Mouse (Mus musculus) kidney, adult 9 months (tissue): Measurements from ENCODE around the gene Rnf213.
A peak's percentile ranks its signal among the peaks of the same experiment; 100 is the strongest.
"Not testable (repeated sequence)": the region's sequence is repeated elsewhere in the genome, so short reads cannot be mapped to it uniquely, and the experiment has no call there.

Experiments used
- DNase-seq: peaks from one replicate; pipeline ENCODE4 v3.0.0; 2022

The Rnf213 gene

GRCm38 (mm10) chr11:119392800-119393482, at the start of gene Rnf213:
Rnf213 (plus strand) TSS chr11:119393100.
- peak; percentile 79 for DNase-seq

DNA sequence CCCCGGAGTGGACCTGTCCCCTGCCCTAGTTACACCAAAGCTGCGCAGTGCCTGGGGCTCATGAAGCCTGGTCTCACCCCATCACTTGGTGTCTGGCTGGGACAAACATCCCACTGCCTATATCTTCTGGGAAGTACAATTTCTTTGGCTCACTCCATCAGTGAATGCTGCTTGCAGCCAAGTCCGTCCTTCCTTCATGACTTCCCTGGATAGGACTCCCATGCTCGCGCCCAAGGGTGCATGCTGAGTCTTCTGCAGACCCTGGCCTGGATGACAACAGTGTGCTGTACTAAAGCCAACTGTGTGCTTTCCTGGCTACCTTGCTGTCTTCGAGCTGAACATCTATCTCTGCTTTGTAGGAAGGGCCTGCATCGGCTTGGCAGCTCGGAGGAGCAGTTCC, 48.7 kb upstream of the Rnf213 start:
- DNase-seq = no peak

DNA sequence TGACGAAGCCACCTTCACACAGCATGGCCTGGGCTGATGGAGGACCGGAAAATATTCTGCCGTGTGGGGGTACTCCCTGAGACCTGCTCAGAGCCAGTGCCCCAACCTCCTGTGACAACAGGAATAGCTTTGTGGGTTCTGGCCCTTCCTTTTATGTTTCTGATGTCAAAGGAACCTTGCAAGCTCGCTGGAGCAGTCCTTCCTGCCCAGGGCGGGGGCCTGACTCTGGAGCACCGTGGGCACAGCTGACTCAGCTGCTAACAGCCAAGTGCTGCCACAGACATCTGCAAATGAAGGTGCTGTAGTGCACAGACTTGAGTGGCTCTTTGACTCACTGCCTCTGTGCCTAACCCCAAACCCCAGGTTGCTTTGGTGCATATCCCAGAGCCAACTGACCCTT, 48.0 kb upstream of the Rnf213 start:
- no peak for DNase-seq

DNA sequence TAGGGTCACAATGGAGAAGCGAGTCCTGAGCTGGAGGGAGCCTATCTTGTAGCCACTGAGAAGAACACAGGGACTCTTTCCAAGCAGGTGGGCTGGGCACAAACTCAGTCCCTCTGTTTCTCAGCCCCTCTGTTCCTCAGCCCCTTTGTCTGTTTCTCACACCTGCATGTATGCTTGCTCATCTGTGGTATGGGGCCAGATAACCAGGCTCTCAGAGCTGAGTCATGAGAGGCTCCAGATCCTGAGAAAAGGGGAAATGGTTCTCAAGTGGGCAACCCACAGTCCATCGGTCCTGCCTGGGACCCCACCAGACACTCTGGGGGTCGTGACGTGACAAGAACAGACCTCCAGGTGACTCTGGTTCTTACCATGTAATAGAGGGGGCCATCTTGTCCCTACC, 45.8 kb upstream of the Rnf213 start:
- no peak for DNase-seq

DNA sequence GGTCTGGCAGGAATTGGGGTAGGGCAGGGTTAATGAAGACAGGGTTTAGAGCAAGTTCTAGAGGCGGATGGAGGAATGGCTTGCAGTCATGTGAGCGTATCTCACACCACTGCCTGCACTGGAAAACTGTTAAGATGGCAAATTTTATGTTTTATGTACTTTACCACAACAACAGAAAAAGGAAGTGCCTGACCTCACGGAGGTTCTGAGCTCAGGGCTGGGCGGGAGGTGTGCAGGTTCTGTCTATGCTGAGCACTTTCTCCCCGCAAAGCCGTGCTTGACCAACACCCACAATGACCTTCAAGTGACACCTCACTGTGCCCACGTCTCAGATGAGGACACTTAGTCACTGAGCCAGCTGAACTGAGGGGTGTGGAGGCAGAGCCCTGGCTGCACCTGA, 40.8 kb upstream of the Rnf213 start:
- DNase-seq = no peak

DNA sequence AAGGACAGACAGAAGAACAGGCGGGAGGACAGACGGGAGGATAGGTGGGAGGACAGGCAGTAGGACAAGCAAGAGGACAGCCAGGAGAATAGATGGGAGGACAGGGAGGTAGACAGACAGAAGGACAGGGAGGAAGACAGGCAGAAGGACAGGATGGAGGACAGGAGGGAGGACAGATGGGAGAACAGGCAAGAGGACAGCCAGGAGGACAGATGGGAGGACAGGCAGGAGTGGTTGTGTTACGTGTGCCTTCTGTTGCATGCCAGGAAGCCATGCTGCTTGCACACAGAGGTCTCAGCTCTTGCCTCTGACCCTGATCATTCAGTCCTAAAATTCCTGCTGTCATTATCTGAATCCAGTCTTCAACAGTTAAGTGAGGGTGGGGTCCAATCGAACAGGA, 39.0 kb upstream of the Rnf213 start:
- DNase-seq = no peak

DNA sequence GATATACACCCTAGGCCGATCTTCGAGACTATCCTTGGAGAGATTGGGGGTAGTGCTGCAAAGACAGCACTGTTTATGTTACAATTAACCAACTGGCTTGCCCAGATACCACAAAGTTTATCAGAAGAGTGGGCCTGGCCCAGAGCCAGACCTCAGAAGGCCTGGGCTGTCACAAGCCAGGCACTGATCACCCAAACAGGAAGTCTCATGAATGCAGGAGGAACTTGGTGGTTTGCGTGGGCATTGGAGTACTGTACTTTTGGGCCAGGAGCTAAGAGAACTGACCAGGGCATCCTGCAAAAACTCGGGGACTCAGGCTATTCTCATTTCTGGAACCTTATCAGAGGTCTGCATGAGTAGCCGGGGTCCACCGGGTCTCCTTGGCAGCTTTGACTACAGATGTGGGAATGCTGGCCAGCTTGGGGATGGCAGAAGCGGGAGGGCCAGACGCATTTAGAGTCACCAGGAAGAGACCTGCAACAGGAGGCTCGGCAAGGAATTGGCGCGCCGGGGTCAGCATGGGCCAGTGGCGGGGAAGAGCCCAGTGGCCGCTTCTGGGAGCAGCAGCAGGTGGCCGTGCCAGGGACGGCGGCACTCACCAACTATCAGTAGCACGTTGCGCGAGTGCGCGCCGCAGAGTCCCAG, 38.0 kb upstream of the Rnf213 start:
- peak; percentile 52 for DNase-seq

- DNase-seq = peak; percentile 92
Observed at GRCm38 (mm10) chr11:119355443-119356385, 37.2 kb upstream of the Rnf213 start, which contains the start of the genes Sgsh and Slc26a11. Sgsh (minus strand) TSS chr11:119355536. Slc26a11 (plus strand) TSS chr11:119355557.

- no peak for DNase-seq
Observed at GRCm38 (mm10) chr11:119359089-119359488, 33.8 kb upstream of the Rnf213 start.

GRCm38 (mm10) chr11:119362769-119363533, 29.9 kb upstream of the Rnf213 start:
- no peak for DNase-seq

DNA sequence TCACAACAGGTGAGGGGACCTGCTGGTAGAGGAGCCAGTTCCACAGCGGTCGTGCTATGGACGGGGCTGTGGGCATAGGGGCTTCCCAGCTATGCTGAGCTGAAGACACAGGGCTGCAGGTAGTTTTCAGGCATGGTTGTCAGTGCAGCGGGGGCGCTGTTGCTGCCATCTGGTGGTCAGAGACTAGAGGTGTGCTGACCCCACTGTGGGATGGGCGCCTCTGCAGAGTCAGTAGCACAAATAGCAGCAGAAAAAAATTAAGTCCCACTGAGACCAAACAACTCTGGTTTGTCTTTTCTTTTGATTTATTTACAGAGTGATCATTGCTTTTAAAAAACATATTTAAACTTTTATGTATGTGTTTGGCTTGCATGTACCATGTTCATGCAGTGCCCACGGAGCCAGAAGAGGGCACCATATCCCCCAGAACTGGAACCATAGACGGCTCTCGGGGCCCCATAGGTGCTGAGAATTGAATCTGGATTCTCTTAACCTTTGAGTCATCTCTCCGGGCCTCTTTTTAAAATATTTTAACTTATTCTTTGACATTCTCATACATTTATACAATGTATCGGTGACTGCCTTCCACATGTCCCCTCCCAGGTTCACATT, 29.3 kb upstream of the Rnf213 start:
- DNase-seq = peak; percentile 73

GRCm38 (mm10) chr11:119375425-119375824, 17.5 kb upstream of the Rnf213 start:
- DNase-seq = no peak

- no peak for DNase-seq
Observed at GRCm38 (mm10) chr11:119377326-119377725, 15.6 kb upstream of the Rnf213 start.

GRCm38 (mm10) chr11:119378551-119378950, 14.3 kb upstream of the Rnf213 start:
- DNase-seq = no peak

GRCm38 (mm10) chr11:119381631-119382337, 11.1 kb upstream of the Rnf213 start:
- DNase-seq = no peak

DNA sequence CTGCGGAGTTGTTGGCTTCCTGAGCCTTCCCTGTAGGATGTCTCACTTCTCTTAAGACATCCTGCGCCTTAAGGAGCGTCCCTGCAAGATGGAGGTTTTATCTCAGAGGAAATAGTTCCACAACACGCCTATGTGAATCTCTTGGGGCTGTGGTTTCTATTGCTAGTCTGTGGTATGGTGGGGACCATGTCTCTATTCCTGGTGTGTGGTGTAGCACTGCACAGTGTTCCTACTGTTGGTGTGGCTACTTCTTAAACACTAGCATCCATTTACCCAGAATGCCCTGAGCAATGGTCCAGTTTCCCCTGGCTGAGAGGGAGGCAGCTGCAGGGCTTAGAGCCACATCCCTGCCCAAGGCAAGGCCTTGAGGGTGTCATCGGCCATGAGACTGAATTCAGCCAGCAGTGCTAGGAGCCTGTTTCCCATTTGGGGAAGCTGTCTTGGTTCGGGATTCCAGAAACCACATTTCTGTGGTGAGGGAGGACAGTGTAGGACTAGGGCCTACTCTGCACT, 10.5 kb upstream of the Rnf213 start:
- DNase-seq = no peak

GRCm38 (mm10) chr11:119384904-119385303, 8.0 kb upstream of the Rnf213 start:
- DNase-seq = no peak

DNA sequence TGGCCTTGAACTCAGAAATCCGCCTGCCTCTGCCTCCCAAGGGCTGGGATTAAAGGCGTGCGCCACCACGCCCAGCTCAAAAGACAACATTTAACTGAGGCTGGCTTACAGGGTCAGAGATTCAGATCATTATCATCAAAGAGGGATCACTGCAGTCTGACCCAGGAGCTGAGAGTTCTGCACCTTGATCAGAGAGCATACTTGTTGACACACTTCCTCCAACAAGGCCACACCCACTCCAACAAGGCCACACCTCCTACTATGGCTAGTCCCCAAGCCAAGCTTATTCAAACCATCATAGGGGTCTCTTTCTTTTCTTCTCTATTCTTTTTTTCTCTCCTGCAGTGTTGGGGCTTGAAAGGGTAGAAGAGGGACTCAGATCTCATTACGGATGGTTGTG, 6.6 kb upstream of the Rnf213 start:
- no peak for DNase-seq

GRCm38 (mm10) chr11:119387273-119387672, 5.6 kb upstream of the Rnf213 start:
- DNase-seq = not testable (repeated sequence)

- peak; percentile 83 for DNase-seq
Observed at GRCm38 (mm10) chr11:119389851-119390270, 3.0 kb upstream of the Rnf213 start.
